Comparison of ENCODE assay signal across 8 mouse cellular contexts in the genomic region with DNA sequence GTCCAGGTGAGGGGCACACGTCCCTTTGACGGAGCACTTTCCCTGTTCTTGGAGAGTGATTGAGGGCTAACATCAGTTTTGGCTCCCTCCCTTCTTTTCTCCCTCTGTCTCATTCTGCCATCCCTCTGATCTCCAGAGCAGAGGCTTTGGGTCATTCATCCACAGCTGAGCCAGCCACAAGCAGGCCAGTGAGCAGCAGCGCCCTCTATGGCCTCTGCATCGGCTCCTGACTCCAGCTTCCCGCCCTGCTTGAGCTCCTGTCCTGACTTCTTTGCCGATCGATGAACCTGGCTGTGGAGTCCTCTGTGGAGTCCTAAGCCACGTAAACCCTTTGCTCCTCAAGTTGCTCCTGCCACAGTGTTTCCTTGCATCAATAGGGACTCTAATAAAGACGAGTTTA. TPM values are rescaled to one million over a fixed set of nuclear protein-coding genes. Genes with fewer than 3 reads are reported as not detected.
DNase-seq lines count a peak whose midpoint lies in the region; ATAC-seq and TF ChIP-seq lines count a peak whose summit lies in the region.

No protein-coding gene starts in this region.

- WGBS in hindbrain, postnatal 0 days, result 41% methylated on average over 9 of the region's 9 CpGs
- 48% methylated on average over 9 of the region's 9 CpGs for WGBS in hindbrain, embryonic 16.5 days

- H3K27me3 ChIP-seq in hindbrain, postnatal 0 days (ENCODE audit: insufficient read depth, low read length), result no peaks in the 10 kb centered on the region
- no peaks in the 10 kb centered on the region for H3K27me3 ChIP-seq in hindbrain, embryonic 16.5 days (replicated peaks; ENCODE audit: control insufficient read depth, insufficient read depth, low read length)

- no peak for ATAC-seq in hindbrain, postnatal 0 days
- no peak for ATAC-seq in hindbrain, embryonic 16.5 days

- H3K9ac ChIP-seq in hindbrain, postnatal 0 days (replicated peaks; ENCODE audit: low read length), result no peak overlapping the region
- no peak overlapping the region for H3K9ac ChIP-seq in hindbrain, embryonic 16.5 days (ENCODE audit: low read depth, low read length)

- no peak overlapping the region for H3K4me3 ChIP-seq in hindbrain, postnatal 0 days (ENCODE audit: low read length)
- H3K4me3 ChIP-seq in hindbrain, embryonic 16.5 days (ENCODE audit: low read length), result no peak overlapping the region

- no peak overlapping the region for H3K27ac ChIP-seq in hindbrain, postnatal 0 days
- no peak overlapping the region for H3K27ac ChIP-seq in hindbrain, embryonic 16.5 days (ENCODE audit: low read depth, low read length)

- H3K4me2 ChIP-seq in hindbrain, postnatal 0 days (ENCODE audit: low read depth, low read length), result no peak overlapping the region
- H3K4me2 ChIP-seq in hindbrain, embryonic 16.5 days (ENCODE audit: low read length), result no peak overlapping the region

- no peaks in the 10 kb centered on the region for H3K9me3 ChIP-seq in hindbrain, postnatal 0 days (ENCODE audit: low read length)
- no peaks in the 10 kb centered on the region for H3K9me3 ChIP-seq in hindbrain, embryonic 16.5 days (ENCODE audit: control insufficient read depth, low read length)

- no peaks in the 10 kb centered on the region for H3K36me3 ChIP-seq in hindbrain, postnatal 0 days (ENCODE audit: insufficient read depth, low read length)
- no peaks in the 10 kb centered on the region for H3K36me3 ChIP-seq in hindbrain, embryonic 16.5 days (ENCODE audit: control insufficient read depth, insufficient read depth, low read length)

- peak; percentile 41; the same call in 1 of the 2 replicates for TF ChIP-seq CTCF in hindbrain, postnatal 0 days (IDR thresholded peaks at IDR 0.05; ENCODE audit: low read depth)

- H3K4me1 ChIP-seq in hindbrain, postnatal 0 days (ENCODE audit: insufficient read depth, low read length), result peaks cover 11% of the 10 kb centered on the region; the same call in 1 of the 2 replicates
- H3K4me1 ChIP-seq in hindbrain, embryonic 16.5 days (ENCODE audit: control insufficient read depth, insufficient read depth, low read depth, low read length), result peaks cover 9% of the 10 kb centered on the region

- DNase-seq in cerebellum, postnatal 10 days, result peak; percentile 42 to 48
- DNase-seq in cerebellum, adult 8-10 months, result no peak
- DNase-seq in hindbrain, postnatal 0 days (ENCODE audit: low spot score), result no peak
- peak; percentile 45 for DNase-seq in retina, embryonic 14.5 days (ENCODE audit: low spot score)
- no peak for DNase-seq in retina, postnatal 1 day
- DNase-seq in spleen, postnatal 10 days (ENCODE audit: low spot score in 2 of 2), result no peak
- no peak for DNase-seq in left cerebral cortex, adult 11 months (ENCODE audit: low spot score)

RNA-seq across cellular contexts. Expression of a gene that starts 10.9 kb away (rescaled TPM):
- 80.7 and 83.2 TPM in 2 replicates for total RNA-seq in hindbrain, postnatal 0 days (2014; rRNA removed)
- polyA plus RNA-seq in hindbrain, postnatal 0 days (2015; fragmentation: Nextera tagmentation; extraction: Ambion mirVana), result 106 and 122 TPM in 2 replicates
- polyA plus RNA-seq in hindbrain, embryonic 16.5 days (2015; fragmentation: Nextera tagmentation; extraction: Ambion mirVana), result 151 and 169 TPM in 2 replicates

RNA-seq across cellular contexts. Expression of a gene that starts 11.2 kb away (rescaled TPM):
- 5.5 and 6.8 TPM in 2 replicates for total RNA-seq in hindbrain, postnatal 0 days (2014; rRNA removed)
- 12.1 and 12.7 TPM in 2 replicates for polyA plus RNA-seq in hindbrain, postnatal 0 days (2015; fragmentation: Nextera tagmentation; extraction: Ambion mirVana)
- polyA plus RNA-seq in hindbrain, embryonic 16.5 days (2015; fragmentation: Nextera tagmentation; extraction: Ambion mirVana), result 10.0 and 10.6 TPM in 2 replicates

Comparison
In these comparisons a context has a peak if more than half of its experiments do, and no peak if none do; other contexts are left out.
1. DNase-seq: peak in cerebellum, postnatal 10 days (2 of 2) and retina, embryonic 14.5 days (single experiment); none in cerebellum, adult 8-10 months (single experiment), hindbrain, postnatal 0 days (single experiment), retina, postnatal 1 day (single experiment), spleen, postnatal 10 days (0 of 2) and left cerebral cortex, adult 11 months (single experiment).